8 mouse cellular contexts compared by ENCODE assay signal in genomic region chr10:20966090-20966489, GRCm38 (mm10). TPM values are rescaled to one million over a fixed set of nuclear protein-coding genes. Genes with fewer than 3 reads are reported as not detected.
DNase-seq lines count a peak whose midpoint lies in the region; ATAC-seq lines count a peak whose summit lies in the region.

No protein-coding gene starts in this region.

- peaks cover 18% of the 10 kb centered on the region for H3K36me3 ChIP-seq in embryonic facial prominence, embryonic 14.5 days (ENCODE audit: control insufficient read depth, insufficient read depth, low read length)
- peaks cover 28% of the 10 kb centered on the region for H3K36me3 ChIP-seq in liver, embryonic 15.5 days (replicated peaks)
- H3K36me3 ChIP-seq in neural tube, embryonic 13.5 days: peaks cover 69% of the 10 kb centered on the region

- H3K9me3 ChIP-seq in embryonic facial prominence, embryonic 14.5 days (ENCODE audit: control insufficient read depth, low read length): no peaks in the 10 kb centered on the region
- no peaks in the 10 kb centered on the region for H3K9me3 ChIP-seq in liver, embryonic 15.5 days (replicated peaks)
- no peaks in the 10 kb centered on the region for H3K9me3 ChIP-seq in neural tube, embryonic 13.5 days

- DNase-seq in CD4-positive, CD25-positive, alpha-beta regulatory T cell, adult 2 months (ENCODE audit: low read depth, low spot score): peak; percentile 92
- peak; percentile 19 to 61 for DNase-seq in adrenal gland, postnatal 4 days (ENCODE audit: low spot score in 2 of 2)
- peak; percentile 80 for DNase-seq in embryonic facial prominence, embryonic 14.5 days (ENCODE audit: low spot score)
- peak; percentile 46 to 66 for DNase-seq in heart, adult 9 months (ENCODE audit: low spot score in 2 of 2)
- peak; percentile 83 for DNase-seq in kidney, postnatal 14 days
- peak; percentile 29 for DNase-seq in testis, postnatal 14 days (ENCODE audit: low spot score)

- no peaks in the 10 kb centered on the region for H3K4me1 ChIP-seq in embryonic facial prominence, embryonic 14.5 days (ENCODE audit: control insufficient read depth, insufficient read depth, low read length)
- H3K4me1 ChIP-seq in liver, embryonic 15.5 days (replicated peaks): peaks cover 22% of the 10 kb centered on the region
- H3K4me1 ChIP-seq in neural tube, embryonic 13.5 days (replicated peaks): no peaks in the 10 kb centered on the region

- WGBS in embryonic facial prominence, embryonic 14.5 days: 44% methylated on average over 12 of the region's 12 CpGs
- WGBS in liver, embryonic 15.5 days (ENCODE audit: insufficient replicate concordance): 27% methylated on average over 12 of the region's 12 CpGs
- WGBS in neural tube, embryonic 13.5 days: 39% methylated on average over 12 of the region's 12 CpGs

- no peak overlapping the region for H3K27ac ChIP-seq in embryonic facial prominence, embryonic 14.5 days (replicated peaks; ENCODE audit: low read depth, low read length)
- no peak overlapping the region for H3K27ac ChIP-seq in liver, embryonic 15.5 days (replicated peaks)
- H3K27ac ChIP-seq in neural tube, embryonic 13.5 days (replicated peaks): no peak overlapping the region

- H3K9ac ChIP-seq in embryonic facial prominence, embryonic 14.5 days (ENCODE audit: low read depth, low read length): peak overlapping the region; percentile 25; the same call in 1 of the 2 replicates
- no peak overlapping the region for H3K9ac ChIP-seq in liver, embryonic 15.5 days
- H3K9ac ChIP-seq in neural tube, embryonic 13.5 days: no peak overlapping the region

- H3K27me3 ChIP-seq in embryonic facial prominence, embryonic 14.5 days (replicated peaks; ENCODE audit: control insufficient read depth, insufficient read depth, low read length): no peaks in the 10 kb centered on the region
- no peaks in the 10 kb centered on the region for H3K27me3 ChIP-seq in liver, embryonic 15.5 days
- H3K27me3 ChIP-seq in neural tube, embryonic 13.5 days: no peaks in the 10 kb centered on the region

- peak; percentile 71 for ATAC-seq in embryonic facial prominence, embryonic 14.5 days (ENCODE audit: low read depth)
- ATAC-seq in liver, embryonic 15.5 days (ENCODE audit: insufficient read depth): peak; percentile 40
- peak; percentile 67 for ATAC-seq in neural tube, embryonic 13.5 days (ENCODE audit: low read depth)

- H3K4me3 ChIP-seq in embryonic facial prominence, embryonic 14.5 days (ENCODE audit: low read depth, low read length): no peak overlapping the region
- H3K4me3 ChIP-seq in liver, embryonic 15.5 days (replicated peaks): no peak overlapping the region
- H3K4me3 ChIP-seq in neural tube, embryonic 13.5 days: no peak overlapping the region

- no peak overlapping the region for H3K4me2 ChIP-seq in embryonic facial prominence, embryonic 14.5 days (ENCODE audit: low read depth, low read length)
- no peak overlapping the region for H3K4me2 ChIP-seq in liver, embryonic 15.5 days
- H3K4me2 ChIP-seq in neural tube, embryonic 13.5 days: no peak overlapping the region

RNA-seq across cellular contexts. Expression of gene Ahi1, which starts 13.7 kb away (rescaled TPM):
- total RNA-seq in adrenal gland, postnatal 4 days (2021): 10 to 100 TPM; 35.0 to 37.9 TPM
- 10.7 and 12.5 TPM in 2 replicates for polyA plus RNA-seq in embryonic facial prominence, embryonic 14.5 days (2014; fragmentation: Nextera tagmentation; extraction: Ambion mirVana)
- 3.7 and 4.1 TPM in 2 replicates for polyA plus RNA-seq in liver, embryonic 15.5 days (2015; fragmentation: Nextera tagmentation; extraction: Ambion mirVana)
- polyA plus RNA-seq in neural tube, embryonic 13.5 days (2015; fragmentation: Nextera tagmentation; extraction: Ambion mirVana): 51.0 and 54.1 TPM in 2 replicates

Comparison
In these comparisons a context has a peak if more than half of its experiments do, and no peak if none do; other contexts are left out.
1. DNase-seq: peak in every context shown above with its lines; median percentile 92 in CD4-positive, CD25-positive, alpha-beta regulatory T cell, adult 2 months; 83 in kidney, postnatal 14 days; 80 in embryonic facial prominence, embryonic 14.5 days; 56 in heart, adult 9 months; 40 in adrenal gland, postnatal 4 days; 29 in testis, postnatal 14 days.